Mouse (Mus musculus): Measurements from ENCODE around the gene Robo1. TPM values are rescaled to one million over a fixed set of nuclear protein-coding genes. Genes with fewer than 3 reads are reported as not detected.
A peak's percentile ranks its signal among the peaks of the same experiment; 100 is the strongest.
"Not testable (repeated sequence)": the region's sequence is repeated elsewhere in the genome, so short reads cannot be mapped to it uniquely, and the experiment has no call there.

Gene Robo1
- polyA plus RNA-seq, 1 experiment from 2014 or later = 69.5 TPM

GRCm38 (mm10) chr16:72465696-72466095 lies 157.6 kb downstream of the Robo1 start:
- Histone ChIP-seq H3K27me3 (replicated peaks) (no peaks in the 10 kb centered on the region), H3K9me3 (no peaks in the 10 kb centered on the region), H3K36me3 (no peaks in the 10 kb centered on the region), H3K9ac (no peak overlapping the region), H3K4me1 (no peaks in the 10 kb centered on the region), H3K4me2 (replicated peaks) (no peak overlapping the region), H3K27ac (no peak overlapping the region), H3K4me3 (no peak overlapping the region)
- ATAC-seq (ENCODE audit: low FRiP score, low read depth) = no peak
- WGBS = 64% methylated on average over 3 of the region's 3 CpGs

- H3K9ac ChIP-seq = no peak overlapping the region
- no peak overlapping the region for H3K4me3 ChIP-seq
- no peaks in the 10 kb centered on the region for H3K9me3 ChIP-seq
- peak; percentile 70 for ATAC-seq (ENCODE audit: low FRiP score, low read depth)
- 44% methylated on average over 2 of the region's 2 CpGs for WGBS
- H3K36me3 ChIP-seq = no peaks in the 10 kb centered on the region
- H3K4me2 ChIP-seq (replicated peaks) = no peak overlapping the region
- H3K4me1 ChIP-seq = no peaks in the 10 kb centered on the region
- peak overlapping the region; percentile 43; the same call in 1 of the 2 replicates for H3K27ac ChIP-seq
- no peaks in the 10 kb centered on the region for H3K27me3 ChIP-seq (replicated peaks)
Measured at GRCm38 (mm10) chr16:72470037-72470673, 162.0 kb downstream of the Robo1 start.

DNA sequence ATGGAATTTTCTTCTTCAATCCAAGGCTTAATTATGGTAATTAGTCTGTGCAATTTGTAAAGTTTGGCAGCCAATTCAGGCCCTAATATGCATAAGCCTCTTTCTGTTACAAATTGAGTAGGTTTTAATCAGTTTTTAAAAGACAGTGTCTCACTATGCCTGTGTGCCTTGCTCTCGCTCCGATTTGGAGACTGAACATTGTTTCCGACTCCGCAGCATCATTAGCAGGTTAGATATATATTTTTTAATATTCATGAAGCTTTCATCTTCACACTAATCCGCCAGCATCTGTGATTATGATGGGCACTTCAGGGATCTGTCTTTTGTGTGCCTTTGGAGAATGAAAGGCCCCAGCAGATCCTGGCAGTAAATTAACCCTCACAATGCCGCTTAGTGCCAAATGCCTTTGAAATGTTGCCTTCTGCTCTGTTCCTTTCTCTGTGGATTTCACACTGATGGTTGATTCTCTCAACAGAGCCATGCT lies 202.7 kb downstream of the Robo1 start:
- Histone ChIP-seq H3K9ac (no peak overlapping the region), H3K4me2 (replicated peaks) (peak overlapping the region; percentile 43), H3K36me3 (no peaks in the 10 kb centered on the region), H3K4me3 (no peak overlapping the region), H3K27ac (no peak overlapping the region), H3K4me1 (no peaks in the 10 kb centered on the region), H3K9me3 (no peaks in the 10 kb centered on the region), H3K27me3 (replicated peaks) (no peaks in the 10 kb centered on the region)
- peak; percentile 86 for ATAC-seq (ENCODE audit: low FRiP score, low read depth)
- 9% methylated on average over 6 of the region's 6 CpGs for WGBS

- H3K4me3 ChIP-seq = no peak overlapping the region
- H3K4me1 ChIP-seq = no peaks in the 10 kb centered on the region
- no peaks in the 10 kb centered on the region for H3K36me3 ChIP-seq
- 49% methylated on average over 2 of the region's 2 CpGs for WGBS
- H3K27ac ChIP-seq = no peak overlapping the region
- H3K9ac ChIP-seq = no peak overlapping the region
- no peaks in the 10 kb centered on the region for H3K9me3 ChIP-seq
- no peaks in the 10 kb centered on the region for H3K27me3 ChIP-seq (replicated peaks)
- no peak overlapping the region for H3K4me2 ChIP-seq (replicated peaks)
- no peak for ATAC-seq (ENCODE audit: low FRiP score, low read depth)
Measured at GRCm38 (mm10) chr16:72531337-72531736, 223.2 kb downstream of the Robo1 start.

- no peak overlapping the region for H3K4me2 ChIP-seq (replicated peaks)
- H3K27me3 ChIP-seq (replicated peaks) = no peaks in the 10 kb centered on the region
- H3K27ac ChIP-seq = no peak overlapping the region
- no peaks in the 10 kb centered on the region for H3K36me3 ChIP-seq
- H3K9ac ChIP-seq = no peak overlapping the region
- ATAC-seq (ENCODE audit: low FRiP score, low read depth) = no peak
- WGBS = 83% methylated on average over 4 of the region's 4 CpGs
- no peaks in the 10 kb centered on the region for H3K9me3 ChIP-seq
- no peak overlapping the region for H3K4me3 ChIP-seq
- H3K4me1 ChIP-seq = no peaks in the 10 kb centered on the region
Measured at GRCm38 (mm10) chr16:72533900-72534571, 225.9 kb downstream of the Robo1 start.

- H3K27ac ChIP-seq = no peak overlapping the region
- no peak overlapping the region for H3K4me3 ChIP-seq
- 69% methylated on average over 3 of the region's 3 CpGs for WGBS
- no peaks in the 10 kb centered on the region for H3K4me1 ChIP-seq
- ATAC-seq (ENCODE audit: low FRiP score, low read depth) = no peak
- H3K9ac ChIP-seq = no peak overlapping the region
- no peak overlapping the region for H3K4me2 ChIP-seq (replicated peaks)
- no peaks in the 10 kb centered on the region for H3K36me3 ChIP-seq
- no peaks in the 10 kb centered on the region for H3K27me3 ChIP-seq (replicated peaks)
- no peaks in the 10 kb centered on the region for H3K9me3 ChIP-seq
Measured at GRCm38 (mm10) chr16:72538171-72538570, 230.1 kb downstream of the Robo1 start.

DNA sequence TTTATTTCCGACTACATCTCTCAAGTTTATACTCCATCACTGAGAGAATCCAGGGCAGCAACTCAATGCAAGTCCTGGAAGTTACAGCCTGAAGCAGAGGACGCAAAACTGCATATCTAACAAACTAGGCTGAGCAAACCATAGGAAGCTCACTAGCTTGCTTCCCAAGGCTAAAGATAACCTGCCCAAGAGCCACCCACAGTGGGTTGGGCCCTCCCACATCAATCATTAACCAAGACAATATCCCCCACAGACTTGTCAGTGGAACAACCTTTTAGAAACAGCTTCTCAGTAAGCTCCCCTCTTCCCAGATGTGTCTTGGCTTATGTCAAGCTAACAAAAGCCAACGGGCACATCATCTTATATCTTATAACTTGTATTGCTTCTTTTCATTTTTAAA lies 235.8 kb downstream of the Robo1 start:
- no peak for ATAC-seq (ENCODE audit: low FRiP score, low read depth)
- Histone ChIP-seq H3K9ac (no peak overlapping the region), H3K27me3 (replicated peaks) (no peaks in the 10 kb centered on the region), H3K27ac (no peak overlapping the region), H3K4me2 (replicated peaks) (no peak overlapping the region), H3K4me1 (no peaks in the 10 kb centered on the region), H3K36me3 (no peaks in the 10 kb centered on the region), H3K9me3 (no peaks in the 10 kb centered on the region), H3K4me3 (no peak overlapping the region)
- WGBS = 73% methylated on average over 3 of the region's 3 CpGs

DNA sequence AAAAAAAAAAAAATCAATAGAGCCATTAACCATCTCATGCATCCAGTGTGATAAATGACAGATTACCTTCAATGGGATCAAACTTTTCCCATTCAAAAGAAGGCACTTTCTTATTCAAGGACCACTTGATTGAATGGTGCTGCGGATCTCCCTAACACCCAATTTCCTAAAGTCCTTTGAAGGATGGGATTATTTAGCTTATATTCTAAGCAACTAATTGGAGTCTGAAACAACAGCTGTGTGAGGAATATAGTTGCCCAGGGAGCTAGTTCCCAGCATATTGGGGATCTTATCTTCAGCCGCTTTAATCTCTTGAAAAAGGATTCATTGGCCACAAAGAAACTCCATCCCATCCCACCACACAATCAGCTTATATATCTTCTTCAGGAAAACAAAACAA lies 236.8 kb downstream of the Robo1 start:
- Histone ChIP-seq H3K4me3 (no peak overlapping the region), H3K36me3 (no peaks in the 10 kb centered on the region), H3K9me3 (no peaks in the 10 kb centered on the region), H3K27ac (no peak overlapping the region), H3K9ac (no peak overlapping the region), H3K4me2 (replicated peaks) (no peak overlapping the region), H3K27me3 (replicated peaks) (no peaks in the 10 kb centered on the region), H3K4me1 (no peaks in the 10 kb centered on the region)
- WGBS = 46% methylated on average over 2 of the region's 2 CpGs
- no peak for ATAC-seq (ENCODE audit: low FRiP score, low read depth)

GRCm38 (mm10) chr16:72551672-72552243 lies 243.7 kb downstream of the Robo1 start:
- no peak for ATAC-seq (ENCODE audit: low FRiP score, low read depth)
- Histone ChIP-seq H3K4me2 (replicated peaks) (0 out of 2 replicates have a peak overlapping the region, but pooled peaks have one; percentile 7), H3K9me3 (no peaks in the 10 kb centered on the region), H3K4me1 (peaks cover 13% of the 10 kb centered on the region), H3K27me3 (replicated peaks) (no peaks in the 10 kb centered on the region), H3K36me3 (no peaks in the 10 kb centered on the region), H3K9ac (no peak overlapping the region), H3K4me3 (no peak overlapping the region), H3K27ac (no peak overlapping the region)
- 19% methylated on average over 8 of the region's 8 CpGs for WGBS

DNA sequence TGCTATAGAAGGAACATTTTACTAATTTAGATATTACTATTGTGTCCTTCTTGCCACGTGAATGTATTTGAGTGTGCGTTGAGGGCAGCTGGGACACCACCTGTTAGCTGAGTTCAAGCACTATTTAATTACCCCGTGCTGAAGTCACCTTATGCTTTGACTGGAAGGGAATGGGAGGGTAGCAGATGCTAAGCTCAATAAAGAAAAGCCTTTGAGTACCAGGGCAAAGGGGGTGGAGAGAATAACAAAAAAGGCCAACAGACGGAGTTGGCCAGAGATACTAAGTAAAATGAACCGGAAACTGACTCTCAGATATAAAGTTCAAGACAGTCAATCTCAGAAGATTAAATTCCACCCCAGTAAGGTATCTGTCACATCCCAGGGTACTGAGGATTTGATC lies 245.6 kb downstream of the Robo1 start:
- H3K4me1 ChIP-seq = peaks cover 13% of the 10 kb centered on the region
- no peak overlapping the region for H3K9ac ChIP-seq
- ATAC-seq (ENCODE audit: low FRiP score, low read depth) = 0 out of 2 replicates have a peak, but pooled peaks have one; percentile 63
- no peak overlapping the region for H3K27ac ChIP-seq
- H3K4me2 ChIP-seq (replicated peaks) = peak overlapping the region; percentile 24; the same call in 1 of the 2 replicates
- WGBS = 14% methylated on average over 5 of the region's 5 CpGs
- no peak overlapping the region for H3K4me3 ChIP-seq
- no peaks in the 10 kb centered on the region for H3K27me3 ChIP-seq (replicated peaks)
- H3K36me3 ChIP-seq = no peaks in the 10 kb centered on the region
- H3K9me3 ChIP-seq = no peaks in the 10 kb centered on the region

- H3K9me3 ChIP-seq; H3K4me2 ChIP-seq (replicated peaks); H3K4me3 ChIP-seq; H3K27ac ChIP-seq; ATAC-seq (ENCODE audit: low FRiP score, low read depth); H3K27me3 ChIP-seq (replicated peaks); H3K9ac ChIP-seq; H3K36me3 ChIP-seq: not testable (repeated sequence)
- 35% methylated on average over 2 of the region's 2 CpGs for WGBS
- H3K4me1 ChIP-seq = peaks cover 12% of the 10 kb centered on the region; the same call in 1 of the 2 replicates
Measured at GRCm38 (mm10) chr16:72562149-72562548, 254.0 kb downstream of the Robo1 start.

- Histone ChIP-seq H3K9me3 (no peaks in the 10 kb centered on the region), H3K4me3 (peak overlapping the region; percentile 11), H3K4me1 (peaks cover 12% of the 10 kb centered on the region; the same call in 1 of the 2 replicates), H3K27ac (no peak overlapping the region), H3K27me3 (replicated peaks) (no peaks in the 10 kb centered on the region), H3K4me2 (replicated peaks) (peak overlapping the region; percentile 46), H3K9ac (no peak overlapping the region), H3K36me3 (no peaks in the 10 kb centered on the region)
- 20% methylated on average over 15 of the region's 15 CpGs for WGBS
- ATAC-seq (ENCODE audit: low FRiP score, low read depth) = peak; percentile 32; the same call in 1 of the 2 replicates
Measured at GRCm38 (mm10) chr16:72563196-72563963, 255.3 kb downstream of the Robo1 start.

Data from neural tube, embryonic 12.5 days (tissue).